Comparison of ENCODE assay signal across 16 mouse cellular contexts in the genomic region with DNA sequence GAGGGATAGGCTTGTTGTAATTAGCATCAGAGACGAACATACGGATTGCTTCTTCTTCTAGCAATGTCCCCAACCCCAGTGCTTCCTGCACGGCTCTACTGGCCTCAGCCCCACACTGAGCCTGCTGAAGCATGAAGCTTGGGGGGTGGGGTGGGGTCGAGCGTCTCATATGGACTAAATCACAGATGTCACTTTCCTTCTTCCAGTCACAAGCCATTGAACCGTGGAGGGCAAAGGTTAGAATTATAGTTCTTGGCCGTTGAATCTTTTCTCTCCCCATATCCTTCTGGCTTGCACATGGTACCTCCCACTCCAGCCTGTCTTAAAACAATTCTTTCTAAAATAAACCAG.
DNase-seq lines count a peak whose midpoint lies in the region; ATAC-seq lines count a peak whose summit lies in the region.
"Had no signal": no experiment of that assay in that cellular context is flagged by ENCODE, and none has a peak within 500 bp of the region (broad histone marks: within the 10 kb centered on the region; RNA-seq: fewer than 3 reads in every experiment).

No protein-coding gene starts in this region.

- 60% methylated on average over 7 of the region's 7 CpGs for WGBS in lung, embryonic 15.5 days

- H3K4me2 ChIP-seq in lung, embryonic 15.5 days: no peak overlapping the region
- H3K4me2 ChIP-seq: embryonic facial prominence, embryonic 12.5 days; neural tube, embryonic 13.5 days; stomach, embryonic 15.5 days had no signal

- DNase-seq in lung, adult 18-20 months: no peak
- peak; percentile 45 for DNase-seq in embryo, embryonic 10 days (ENCODE audit: low spot score)
- peak; percentile 80 for DNase-seq in kidney, adult 11 months
- DNase-seq in kidney, postnatal 36 days: peak; percentile 84 to 87
- no peak for DNase-seq in right cerebral cortex, adult 18-20 months
- DNase-seq: adrenal gland, postnatal 36 days; heart, adult 18-20 months; heart, postnatal 10 days; thymus, postnatal 36 days had no signal

- H3K27me3 ChIP-seq in lung, embryonic 15.5 days: no peaks in the 10 kb centered on the region
- H3K27me3 ChIP-seq: embryonic facial prominence, embryonic 12.5 days; megakaryocyte, embryonic 14.5 days; neural tube, embryonic 13.5 days; stomach, embryonic 15.5 days had no signal

- peaks cover 26% of the 10 kb centered on the region; the same call in 1 of the 2 replicates for H3K4me1 ChIP-seq in lung, embryonic 15.5 days
- H3K4me1 ChIP-seq: megakaryocyte, embryonic 14.5 days; neural tube, embryonic 13.5 days; stomach, embryonic 15.5 days had no signal

- H3K36me3 ChIP-seq in lung, embryonic 15.5 days: no peaks in the 10 kb centered on the region
- H3K36me3 ChIP-seq: embryonic facial prominence, embryonic 12.5 days; neural tube, embryonic 13.5 days; stomach, embryonic 15.5 days had no signal

- ATAC-seq in lung, embryonic 15.5 days (ENCODE audit: borderline replicate concordance, extremely low read depth, low FRiP score, low TSS enrichment): peak; percentile 47; the same call in 1 of the 2 replicates
- no peak for ATAC-seq in erythroid progenitor cell, adult 5-6 weeks (replicated peaks; ENCODE audit: low FRiP score, poor library complexity, severe bottlenecking)
- ATAC-seq: intestine, embryonic 16.5 days had no signal

- H3K4me3 ChIP-seq in lung, embryonic 15.5 days: no peak overlapping the region
- H3K4me3 ChIP-seq: embryonic facial prominence, embryonic 12.5 days; megakaryocyte, embryonic 14.5 days; neural tube, embryonic 13.5 days; stomach, embryonic 15.5 days had no signal

- H3K27ac ChIP-seq in lung, embryonic 15.5 days: no peak overlapping the region
- H3K27ac ChIP-seq: embryonic facial prominence, embryonic 12.5 days; neural tube, embryonic 13.5 days had no signal

- no peak overlapping the region for H3K9ac ChIP-seq in lung, embryonic 15.5 days
- H3K9ac ChIP-seq: embryonic facial prominence, embryonic 12.5 days; neural tube, embryonic 13.5 days; stomach, embryonic 15.5 days had no signal

- no peaks in the 10 kb centered on the region for H3K9me3 ChIP-seq in lung, embryonic 15.5 days
- H3K9me3 ChIP-seq: embryonic facial prominence, embryonic 12.5 days; megakaryocyte, embryonic 14.5 days; neural tube, embryonic 13.5 days; stomach, embryonic 15.5 days had no signal

Comparison
In these comparisons a context has a peak if more than half of its experiments do, and no peak if none do; other contexts are left out.
1. DNase-seq: peak in embryo, embryonic 10 days (single experiment), kidney, adult 11 months (single experiment) and kidney, postnatal 36 days (2 of 2); none in lung, adult 18-20 months (0 of 2) and right cerebral cortex, adult 18-20 months (single experiment).